Mouse (Mus musculus) cerebellum, adult 8-10 months (tissue): ENCODE measurements at regions not wholly inside any gene's neighbourhood (a gene's known extent, or its start where the extent isn't known, plus 50 kb on each side); places are given as distances from the start of the nearest gene placed in this dataset.

Experiments used
- DNase-seq: peaks from one replicate; pipeline ENCODE4 v3.0.0; 2022

DNA sequence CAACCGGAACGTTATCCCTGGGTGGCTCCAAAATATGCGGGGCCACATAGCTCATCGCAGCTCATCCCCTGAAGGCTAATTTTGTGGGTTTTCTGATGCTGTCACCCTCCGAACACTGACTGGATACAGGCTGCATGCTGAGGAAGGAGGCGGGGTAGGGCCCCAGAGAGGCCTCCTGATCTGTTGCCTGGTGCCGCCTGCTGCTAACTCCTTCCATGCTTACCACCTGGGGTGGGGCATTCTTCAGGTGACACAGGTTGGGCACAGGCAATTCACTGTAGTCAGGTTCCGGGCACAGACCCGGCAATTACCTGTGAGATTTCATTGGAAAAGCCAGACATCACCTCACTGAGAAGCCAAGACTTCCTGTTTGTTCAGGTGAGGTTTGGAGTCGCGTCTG, 213.4 kb upstream of the Kazn start:
- DNase-seq: no peak

DNA sequence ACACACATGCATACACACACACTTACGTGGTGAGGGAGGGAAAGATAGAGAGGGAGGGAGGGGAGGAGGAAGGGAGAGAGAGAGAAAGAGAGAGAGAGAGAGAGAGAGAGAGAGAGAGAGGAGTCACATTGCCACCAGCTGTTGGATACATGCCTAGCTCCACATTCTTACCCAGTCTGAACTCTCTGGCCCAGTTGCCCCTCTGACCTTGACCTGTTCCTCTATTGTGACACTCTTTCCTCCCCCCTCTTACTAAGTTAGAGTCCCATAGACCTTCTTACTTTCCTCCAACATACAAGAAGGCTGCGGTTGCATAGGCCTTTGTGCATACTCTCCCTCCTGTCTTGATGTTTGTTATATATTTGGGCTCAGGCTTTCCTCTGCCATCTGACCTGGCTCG, 211.7 kb upstream of the Kazn start:
- DNase-seq: no peak

DNA sequence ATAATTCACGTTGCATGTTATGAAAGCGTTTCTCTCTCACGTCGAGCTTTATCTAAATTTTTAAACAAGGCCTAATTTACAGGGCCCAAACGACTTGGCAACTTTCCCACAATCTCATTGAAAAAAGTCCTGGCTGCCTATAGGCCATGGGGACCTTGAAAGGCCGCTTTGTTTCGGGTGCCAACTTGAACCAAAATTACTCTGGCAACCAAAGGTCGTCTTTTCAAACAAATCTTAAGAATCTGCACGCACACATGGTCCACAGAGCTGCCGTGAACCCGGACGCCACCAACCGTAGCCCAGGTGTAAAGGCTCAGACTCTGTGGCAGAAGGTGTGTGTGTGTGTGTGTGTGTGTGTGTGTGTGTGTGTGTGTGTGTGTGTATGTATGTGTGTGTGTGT, 210.5 kb upstream of the Kazn start:
- DNase-seq: no peak

DNA sequence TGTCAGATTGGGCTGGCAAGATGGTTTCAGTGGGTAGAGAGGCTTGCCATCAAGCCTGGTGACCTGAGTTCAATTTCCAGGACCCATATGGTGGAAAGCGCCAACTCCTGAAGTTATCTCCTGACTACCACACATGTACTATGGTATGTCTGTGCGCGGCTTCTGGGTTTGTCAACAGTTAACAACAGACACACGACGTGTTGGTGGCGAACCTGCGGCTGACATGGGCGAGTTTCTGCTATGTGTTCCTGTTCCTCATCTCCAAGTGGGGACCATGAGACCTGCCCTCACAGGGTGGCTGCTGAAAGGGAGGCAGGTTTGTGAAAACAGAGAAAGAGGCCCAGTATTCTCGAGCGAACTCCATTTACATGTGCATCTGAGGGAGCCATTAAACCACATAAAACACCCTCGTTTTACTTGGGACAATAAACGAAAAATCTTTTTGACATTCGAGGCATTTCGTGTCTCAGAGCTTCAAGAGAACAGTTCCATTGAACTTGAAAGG, 210.0 kb upstream of the Kazn start:
- DNase-seq: no peak

DNA sequence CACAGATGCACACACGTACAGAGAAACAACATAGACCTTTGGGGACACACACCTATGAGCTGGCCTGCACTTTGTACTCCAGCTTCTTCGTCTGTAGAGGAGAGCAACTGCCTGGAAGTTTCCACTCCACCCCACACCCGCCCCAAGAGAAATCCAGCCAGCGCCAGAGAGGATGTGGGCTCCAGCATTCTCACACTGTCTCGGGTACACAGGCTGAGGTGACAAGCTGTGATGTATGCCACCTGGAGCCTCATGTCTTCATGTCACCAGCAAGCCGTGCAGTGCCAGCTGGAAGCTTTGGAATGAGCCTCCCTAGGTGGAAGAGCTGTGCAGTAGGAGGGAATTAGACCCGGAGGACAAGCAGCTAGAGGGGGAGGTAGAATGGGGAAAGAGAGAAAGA, 208.3 kb upstream of the Kazn start:
- no peak for DNase-seq

DNA sequence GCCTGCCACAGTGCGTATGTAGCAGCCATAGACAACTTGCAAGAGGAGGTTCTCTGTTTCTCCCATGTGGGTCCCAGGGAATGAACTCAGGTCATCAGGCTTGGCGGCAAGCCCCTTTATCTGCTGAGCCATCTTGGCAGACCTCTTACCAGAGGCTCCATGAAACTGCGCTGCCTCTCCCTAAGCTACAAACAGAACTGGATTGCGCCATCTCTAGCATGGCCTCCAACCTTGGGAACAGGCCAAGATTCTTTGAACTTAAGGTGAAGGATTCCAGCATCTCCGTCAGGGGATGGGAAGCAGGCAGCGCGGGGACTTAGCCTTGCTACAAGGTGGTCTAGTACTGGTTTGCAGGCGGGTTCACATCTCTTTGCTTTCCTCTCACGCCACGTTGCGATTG, 201.8 kb upstream of the Kazn start:
- no peak for DNase-seq

DNA sequence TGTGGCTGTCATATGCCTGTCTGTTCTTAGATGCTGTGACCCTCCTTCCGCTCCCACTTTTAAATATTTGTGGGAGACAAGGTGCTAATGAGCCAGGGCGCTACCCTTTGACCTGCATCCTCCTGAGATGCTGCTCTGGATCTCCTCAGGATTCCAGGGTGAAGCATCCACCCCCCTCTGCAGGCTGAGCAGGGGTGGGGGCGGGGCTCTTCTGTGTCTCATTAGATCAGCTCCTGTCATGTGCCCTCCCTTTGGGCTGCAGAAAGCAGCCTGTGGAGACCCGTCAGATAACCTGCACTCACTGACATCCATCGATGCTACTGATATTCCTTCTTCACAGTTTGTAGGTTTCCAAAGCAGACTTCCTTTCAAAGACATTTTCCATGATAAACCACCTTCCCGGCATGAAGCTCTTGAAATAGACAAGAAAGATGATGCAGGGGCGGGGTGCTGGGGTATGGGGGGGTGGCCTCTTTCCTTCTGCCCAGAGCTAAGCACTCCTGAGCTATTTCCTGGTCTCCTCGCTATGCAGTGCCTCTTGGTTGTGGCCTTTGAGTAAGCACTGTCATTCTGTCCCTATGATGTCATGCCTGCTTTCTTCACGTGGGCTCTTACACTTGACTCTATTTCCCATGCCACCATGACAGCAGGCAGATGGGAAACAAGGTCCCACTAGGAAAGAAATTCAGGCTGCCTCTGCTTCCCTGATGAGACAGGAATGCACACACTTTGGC, 200.4 kb upstream of the Kazn start:
- no peak for DNase-seq

DNA sequence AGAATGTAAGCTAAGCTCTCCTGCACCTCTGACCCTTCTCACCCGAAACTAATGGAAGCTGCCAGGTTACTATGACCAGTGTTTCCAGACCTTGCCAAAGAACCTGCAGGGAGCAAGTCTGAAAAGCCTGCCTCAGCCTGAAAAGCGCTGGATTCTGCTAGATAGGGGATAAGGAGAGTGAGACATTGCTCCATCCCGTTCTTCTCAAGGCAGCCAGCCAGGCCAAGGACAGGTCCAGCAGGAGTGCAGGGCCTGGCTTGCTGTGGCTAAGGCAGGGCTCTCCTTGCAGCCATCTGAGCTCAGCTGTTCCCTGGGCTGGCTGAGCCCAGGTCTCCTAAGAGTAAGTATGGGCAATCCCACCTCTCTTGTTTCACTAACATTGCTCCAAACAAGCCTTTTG, 185.4 kb upstream of the Kazn start:
- no peak for DNase-seq

DNA sequence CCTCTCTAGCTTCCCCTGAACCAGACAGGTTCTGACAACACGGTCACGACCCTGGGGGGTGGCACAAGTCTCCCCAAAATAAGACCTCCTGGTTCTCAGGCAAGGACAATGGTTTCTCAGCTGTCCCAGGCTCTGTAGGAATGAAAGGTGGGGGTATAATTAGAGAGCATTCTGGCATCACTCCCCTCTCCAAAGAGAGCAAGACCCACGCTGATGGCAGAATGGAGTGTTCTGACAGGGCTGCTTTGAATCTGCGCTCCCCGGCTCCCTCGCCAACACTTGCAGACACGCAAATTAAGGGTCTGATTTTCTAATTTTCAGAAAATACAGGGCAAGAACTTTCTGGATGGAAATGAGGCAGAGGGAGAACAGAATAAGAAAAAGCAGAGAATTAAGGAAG, 181.2 kb upstream of the Kazn start:
- no peak for DNase-seq

DNA sequence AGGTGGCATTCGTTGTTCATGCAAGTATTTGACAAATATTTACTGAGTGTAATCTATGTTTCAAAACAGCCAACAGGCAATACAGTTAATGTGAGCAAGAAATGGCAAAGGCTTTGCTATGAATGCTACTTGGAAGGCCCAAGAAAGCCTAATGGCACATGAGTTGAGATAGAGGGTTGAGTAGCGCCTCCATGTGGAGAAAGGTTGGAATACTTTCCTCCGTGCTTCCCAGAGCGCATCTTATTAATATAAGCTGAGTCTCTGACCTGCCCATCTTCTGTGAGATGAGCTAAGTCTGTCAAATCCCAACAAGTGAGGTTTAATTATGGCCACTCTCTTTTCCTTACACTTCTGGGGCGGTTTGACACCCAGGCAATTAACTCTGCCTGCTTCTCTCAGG, 175.7 kb upstream of the Kazn start:
- no peak for DNase-seq

DNA sequence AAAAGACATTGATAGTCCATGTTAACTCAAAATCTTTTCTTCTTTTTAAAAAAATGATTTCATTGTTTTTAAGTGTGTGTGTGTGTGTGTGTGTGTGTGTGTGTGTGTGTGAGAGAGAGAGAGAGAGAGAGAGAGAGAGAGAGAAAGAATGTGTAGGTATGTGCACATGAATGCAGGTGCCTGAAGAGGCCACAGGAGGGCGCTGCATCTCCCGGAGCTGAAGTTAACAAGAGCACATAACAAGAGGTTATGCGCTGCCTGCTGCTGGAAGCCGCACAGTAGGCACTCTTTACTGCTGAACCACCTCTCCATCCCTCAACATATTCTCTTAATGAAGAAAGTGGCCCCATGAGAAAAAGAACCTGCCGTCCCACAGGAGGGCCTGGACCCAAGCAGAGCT, 172.6 kb upstream of the Kazn start:
- DNase-seq: no peak

DNA sequence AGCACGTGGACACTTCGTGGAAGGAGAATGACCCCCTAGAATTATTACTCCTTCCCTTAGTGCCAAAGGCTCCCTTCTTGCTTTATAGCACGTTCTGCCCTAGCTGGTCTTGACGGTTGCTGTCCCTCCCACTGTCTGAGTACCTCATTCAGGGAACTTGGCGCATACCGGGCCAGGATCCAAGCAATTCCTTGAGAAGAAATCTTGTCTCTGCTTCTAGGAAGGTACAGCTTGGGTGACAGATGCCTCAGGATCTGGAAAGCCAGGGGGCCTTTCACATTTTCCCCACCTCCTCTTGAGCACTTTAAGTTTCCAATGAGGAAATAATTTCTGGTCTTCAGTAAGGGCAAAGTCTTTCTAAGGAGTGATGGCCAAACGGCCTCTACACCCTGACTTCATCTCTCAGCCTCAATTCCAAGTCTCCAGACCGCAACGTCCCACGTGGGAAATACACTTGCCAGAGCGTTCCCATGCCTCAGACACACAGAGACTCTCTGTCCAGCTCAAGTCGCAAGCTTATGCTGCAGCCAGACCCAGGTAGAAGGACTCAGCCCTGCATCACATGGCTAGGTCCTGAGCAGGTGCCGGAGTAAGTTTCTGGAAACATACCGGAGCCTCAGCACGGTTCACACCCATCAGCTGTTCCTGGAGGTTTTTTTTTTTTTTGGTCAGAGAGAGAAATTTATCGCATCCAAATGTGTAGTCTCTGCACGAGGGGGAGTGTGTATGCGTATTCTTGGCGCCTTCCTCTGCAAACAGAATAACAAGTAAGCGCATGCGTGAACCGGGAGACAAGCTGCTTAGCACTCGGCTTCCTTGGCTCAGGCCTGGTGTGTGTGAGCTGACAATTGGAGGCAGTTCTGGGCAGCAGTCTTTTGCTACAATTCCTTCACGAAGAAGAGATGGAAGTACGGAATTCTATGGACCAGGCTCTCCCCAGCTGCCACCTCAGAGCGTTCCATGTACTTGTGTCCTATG, 171.7 kb upstream of the Kazn start:
- peak; percentile 41 for DNase-seq

DNA sequence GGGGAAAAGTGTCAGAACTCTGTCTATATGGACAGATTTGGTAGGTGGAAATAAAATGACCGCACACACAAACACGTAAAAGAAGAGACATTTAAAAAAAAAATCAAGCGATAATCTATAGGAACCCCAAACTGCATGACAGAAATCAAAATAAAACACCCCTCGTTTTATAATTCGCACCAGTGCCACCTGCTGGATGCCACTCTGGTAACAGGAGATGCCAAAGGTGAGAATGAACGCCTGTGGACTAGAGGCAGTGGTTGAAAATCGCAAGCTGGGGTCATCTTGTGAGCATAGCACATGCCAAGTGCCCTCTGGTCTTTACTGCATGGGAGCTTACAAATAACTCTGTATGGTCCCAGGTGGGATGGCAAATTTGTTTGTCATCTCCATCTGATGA, 158.7 kb upstream of the Kazn start:
- DNase-seq: no peak

DNA sequence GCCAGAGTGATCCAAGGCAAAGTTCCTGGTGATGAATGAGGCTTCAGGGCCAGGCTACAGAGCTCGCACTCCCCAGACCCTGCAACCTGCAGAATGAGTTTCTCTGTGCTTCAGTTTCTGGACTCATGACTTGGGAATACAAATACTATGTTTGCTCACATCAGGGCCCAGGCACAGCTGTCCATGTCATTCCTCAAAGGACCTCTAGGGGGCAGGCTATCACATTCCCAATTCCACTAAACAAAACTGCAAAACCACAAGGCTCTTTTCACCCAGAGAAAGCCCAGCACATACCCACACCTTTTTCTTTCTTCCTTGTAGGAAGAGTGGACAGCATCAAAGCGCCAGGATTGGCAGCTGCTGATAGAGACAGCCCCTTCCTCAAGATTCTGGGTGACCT, 153.7 kb upstream of the Kazn start:
- peak; percentile 47 for DNase-seq

DNA sequence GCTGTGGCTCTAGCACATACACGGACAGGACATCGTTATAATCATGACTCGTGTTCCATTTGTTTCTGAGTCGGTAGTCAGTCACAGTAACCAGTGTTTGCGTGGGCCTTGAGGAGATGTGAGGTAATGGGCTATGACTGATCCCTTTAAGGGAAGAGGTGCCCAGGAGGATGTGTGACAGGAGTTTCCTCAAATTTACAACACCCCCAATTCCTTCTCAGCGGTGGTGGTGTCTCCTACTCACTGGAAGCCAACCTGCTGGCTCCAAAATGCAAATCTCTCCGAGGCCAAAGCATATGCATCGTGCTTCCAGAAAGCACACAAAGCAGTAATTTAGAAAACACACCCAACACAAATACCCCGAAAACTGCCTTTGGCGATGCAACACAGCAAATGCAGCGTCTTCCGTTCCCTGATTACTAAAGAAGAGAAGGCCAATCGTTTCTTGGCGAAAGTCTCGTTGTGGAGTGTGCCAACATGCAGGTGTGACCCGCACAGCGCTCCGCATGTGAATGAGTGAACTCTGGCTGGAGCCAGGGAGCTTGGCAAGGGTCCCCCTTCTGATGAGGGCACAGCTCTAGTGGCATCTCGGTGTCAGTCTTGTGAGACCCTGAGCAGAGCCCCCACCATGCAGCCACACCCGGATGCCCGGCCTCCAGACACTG, 151.5 kb upstream of the Kazn start:
- no peak for DNase-seq

DNA sequence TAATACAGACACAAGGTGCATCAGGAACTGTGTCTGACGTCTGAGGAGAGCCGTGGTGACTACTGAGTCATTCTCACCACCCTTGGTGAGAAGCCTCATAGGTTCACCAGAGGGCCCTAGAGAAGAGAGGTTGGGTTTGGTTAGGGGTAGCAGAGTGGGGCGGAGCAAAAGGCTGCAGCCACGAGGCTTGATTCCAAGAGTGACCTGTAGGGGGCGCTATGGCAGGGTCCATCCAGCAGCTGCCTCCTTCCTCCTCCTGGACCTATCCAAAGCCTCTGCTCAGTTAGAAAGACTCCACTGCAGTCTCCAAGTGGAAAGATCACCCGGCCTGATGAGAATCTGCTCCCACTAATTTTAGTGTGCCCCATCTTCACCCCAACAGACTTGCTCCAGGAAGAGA, 149.3 kb upstream of the Kazn start:
- DNase-seq: no peak

DNA sequence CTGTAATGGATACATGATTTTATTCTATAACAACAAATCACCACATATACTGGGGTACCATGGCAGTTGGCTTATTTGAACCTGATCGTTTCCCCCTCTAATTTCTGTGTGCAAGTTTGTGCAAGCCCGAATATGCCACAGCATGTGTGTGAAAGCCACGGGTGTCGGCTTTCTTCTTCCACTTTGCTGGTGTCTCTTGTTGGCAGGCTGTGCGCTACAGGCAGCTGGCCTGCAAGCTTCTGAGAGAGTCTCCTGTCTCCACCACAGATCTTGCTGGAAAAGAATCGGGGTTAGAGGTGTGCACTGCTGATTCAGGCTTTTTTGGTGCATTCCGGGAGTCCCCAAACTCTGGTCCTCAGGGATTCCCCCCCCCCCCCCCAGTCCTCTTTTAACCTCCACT, 142.0 kb upstream of the Kazn start:
- DNase-seq: no peak

DNA sequence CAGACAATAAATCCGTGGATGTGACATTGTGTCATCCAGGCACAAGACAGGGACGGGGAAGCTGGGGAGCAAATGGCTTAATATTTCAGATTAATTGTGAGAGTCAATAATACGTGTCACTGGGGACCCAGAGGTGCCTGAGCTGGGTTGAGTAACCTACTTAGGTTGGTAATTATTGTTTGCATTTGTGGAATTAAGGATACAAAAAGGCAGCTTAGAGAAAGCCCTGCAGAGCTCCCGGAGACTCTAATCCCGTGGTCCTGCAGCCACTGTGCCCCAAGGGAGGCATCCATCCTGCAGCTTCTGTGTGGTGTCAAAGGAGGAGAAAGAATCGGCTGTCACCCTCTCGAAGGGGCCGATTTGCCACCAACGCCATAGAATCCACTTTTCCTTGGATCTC, 139.3 kb upstream of the Kazn start:
- no peak for DNase-seq

DNA sequence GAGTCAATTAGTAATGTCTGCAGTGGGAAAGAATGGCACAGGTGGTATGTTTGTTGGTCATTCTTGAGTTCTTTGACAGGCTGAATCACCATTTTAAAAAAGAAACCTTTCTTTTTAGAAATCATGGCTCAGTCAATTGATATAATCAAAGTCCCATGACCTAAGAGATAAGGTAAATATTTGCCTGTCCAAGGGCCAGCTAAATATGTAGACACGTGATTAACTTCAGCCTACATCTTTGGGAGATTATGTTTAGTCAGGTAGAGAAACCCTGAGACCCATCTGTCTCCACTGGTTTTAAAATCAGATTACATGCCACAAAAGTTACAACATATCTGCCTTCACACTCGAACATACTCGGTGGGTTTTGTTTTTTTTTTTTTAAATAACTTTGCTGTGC, 128.6 kb upstream of the Kazn start:
- no peak for DNase-seq

DNA sequence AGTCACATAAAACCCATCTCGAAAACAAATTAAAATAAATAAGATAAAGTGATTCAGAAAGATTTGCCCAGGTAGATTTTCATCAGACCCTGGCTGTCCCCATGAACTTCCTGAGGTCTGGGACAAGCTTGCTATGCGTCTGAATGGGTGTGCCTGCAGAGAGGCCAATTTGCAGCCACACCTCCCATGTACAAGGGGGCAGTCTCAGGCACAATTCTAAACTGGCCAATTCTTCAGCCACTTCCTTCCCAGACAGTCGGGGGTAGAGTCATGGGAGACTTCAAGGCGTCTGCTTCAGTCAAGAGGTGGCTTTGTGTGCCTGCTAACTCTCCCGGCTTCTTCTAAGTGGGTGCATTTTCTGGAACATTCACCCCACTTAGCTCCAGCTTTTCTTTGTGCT, 122.9 kb upstream of the Kazn start:
- DNase-seq: no peak

DNA sequence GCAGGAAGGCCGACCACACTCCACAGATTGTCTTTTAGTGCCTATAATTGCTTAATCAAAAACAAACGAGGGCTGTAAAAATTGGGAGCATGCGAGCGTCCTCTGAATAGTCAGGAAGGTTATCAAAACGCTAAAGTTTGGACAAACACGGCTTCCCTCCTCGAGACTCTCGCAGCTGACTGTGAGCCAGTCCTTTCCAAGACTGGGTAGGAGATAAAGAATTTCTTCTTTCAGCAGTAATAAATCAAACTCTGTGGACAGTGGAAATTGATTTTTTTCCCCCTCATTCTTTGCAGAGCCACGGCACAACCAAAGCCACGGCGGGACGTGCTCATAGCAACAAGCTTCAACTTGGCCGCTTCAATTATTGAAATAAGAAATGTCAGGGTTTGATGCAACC, 119.7 kb upstream of the Kazn start:
- no peak for DNase-seq

DNA sequence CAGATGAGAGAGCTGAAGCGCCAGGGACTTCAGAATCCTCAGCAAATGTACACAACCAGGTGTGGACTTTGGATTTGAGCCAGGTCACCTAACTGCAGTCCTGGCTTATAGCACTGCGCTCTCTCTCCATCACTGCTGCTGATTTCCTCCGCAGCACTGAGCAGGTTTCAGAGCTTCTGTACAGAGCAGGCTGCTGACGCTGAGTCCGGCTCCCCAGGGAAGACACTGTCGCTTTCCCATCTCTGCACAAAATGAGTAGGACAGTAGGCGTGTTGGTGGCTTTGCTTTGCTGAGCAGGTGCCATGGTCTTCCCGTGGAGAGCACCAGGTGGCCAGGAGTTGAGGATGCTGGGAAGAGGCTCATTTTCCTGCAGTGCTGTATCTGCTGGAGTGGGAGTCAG, 116.2 kb upstream of the Kazn start:
- DNase-seq: no peak

DNA sequence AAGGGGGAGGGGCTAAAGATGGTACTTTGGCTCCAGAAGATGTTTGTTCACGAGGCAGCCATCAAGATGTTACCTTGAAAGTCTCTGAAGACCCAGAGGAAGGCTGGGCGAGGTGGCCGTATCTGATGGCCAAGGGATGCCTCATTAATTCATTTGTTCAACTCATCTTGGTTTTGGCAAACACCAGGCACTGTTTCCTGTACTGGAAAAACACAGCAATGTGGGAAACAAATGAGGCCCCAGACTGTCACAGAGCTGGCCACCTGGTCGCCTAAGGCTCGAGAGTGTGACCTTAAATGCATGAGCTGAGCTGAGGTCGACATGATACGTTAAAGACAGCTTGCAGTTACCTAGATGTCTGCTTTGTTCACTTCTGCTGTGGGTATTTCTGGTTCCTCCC, 114.3 kb upstream of the Kazn start:
- DNase-seq: no peak

DNA sequence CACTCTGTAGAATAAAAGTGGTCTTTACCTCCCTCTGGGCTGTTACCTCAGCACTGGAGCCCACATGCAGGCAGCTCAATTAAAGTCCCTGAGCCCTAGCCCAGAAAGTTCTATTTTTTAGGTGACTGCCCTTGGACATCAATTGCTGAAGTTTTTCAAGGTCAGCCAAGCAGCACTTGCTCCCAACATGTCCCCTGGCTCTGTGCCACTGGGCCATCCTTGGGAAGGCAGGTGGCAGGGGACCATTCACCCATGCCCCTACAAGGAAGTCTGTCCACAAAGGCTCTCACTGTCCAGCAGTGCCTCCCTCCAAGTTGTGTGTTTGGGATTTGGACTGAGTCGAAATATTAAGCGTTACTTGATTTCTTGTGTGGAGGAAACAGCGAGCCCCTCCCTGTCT, 112.6 kb upstream of the Kazn start:
- DNase-seq: no peak
